Mouse (Mus musculus) hindbrain, embryonic 10.5 days (tissue): ENCODE results near the gene Pcnx2. TPM values are rescaled to one million over a fixed set of nuclear protein-coding genes. Genes with fewer than 3 reads are reported as not detected.
A peak's percentile ranks its signal among the peaks of the same experiment; 100 is the strongest.

Experiments
- DNase-seq: peaks from one replicate; pipeline ENCODE4 v3.0.0-alpha.2; 2017; ENCODE audit warnings: low spot score
- H3K27ac ChIP-seq: fragments of 300-500 bp; sonication (generic); 2 replicates; pipeline ENCODE4 v1.5.1; 2016; ENCODE audit warnings: mild to moderate bottlenecking, moderate library complexity
- H3K27me3 ChIP-seq: fragments of 300-500 bp; sonication (generic); 2 replicates; pipeline ENCODE4 v1.6.1; 2016; ENCODE audit warnings: mild to moderate bottlenecking; ENCODE audit not compliant: poor library complexity, insufficient read depth, severe bottlenecking
- H3K36me3 ChIP-seq: fragments of 300-500 bp; sonication (generic); 2 replicates; pipeline ENCODE4 v1.6.1; 2016; ENCODE audit warnings: mild to moderate bottlenecking, moderate library complexity
- H3K4me1 ChIP-seq: fragments of 300-500 bp; sonication (generic); replicated peaks from 2 replicates; pipeline ENCODE4 v1.6.1; 2016; ENCODE audit warnings: mild to moderate bottlenecking
- H3K4me3 ChIP-seq: fragments of 300-500 bp; sonication (generic); 2 replicates; pipeline ENCODE4 v1.5.1; 2016; ENCODE audit warnings: mild to moderate bottlenecking, moderate library complexity
- H3K9me3 ChIP-seq: fragments of 300-500 bp; sonication (generic); 2 replicates; pipeline ENCODE4 v1.6.1; 2016; ENCODE audit warnings: mild to moderate bottlenecking, moderate library complexity
- WGBS: fragments of 180-500 bp; shearing (Covaris S2); methylation state at CpG from one replicate; pipeline ENCODE4 v1.1.7; 2016; 5-methylcytosine and 5-hydroxymethylcytosine counted together
- polyA plus RNA-seq: library from polyadenylated mRNA; unstranded; fragments of >200 nt; fragmentation: Nextera tagmentation; extraction: Ambion mirVana; gene quantifications from 2 replicates; pipeline ENCODE4 v1.2.1, GENCODE M21; 2016

Gene Pcnx2
- polyA plus RNA-seq, 1 experiment from 2014 or later = 0.52 TPM

GRCm38 (mm10) chr8:125845281-125845680 lies 52.8 kb downstream of the Pcnx2 start:
- Histone ChIP-seq H3K27me3 (no peaks in the 10 kb centered on the region), H3K4me1 (peaks cover 25% of the 10 kb centered on the region), H3K27ac (no peak overlapping the region), H3K36me3 (no peaks in the 10 kb centered on the region), H3K9me3 (no peaks in the 10 kb centered on the region), H3K4me3 (no peak overlapping the region)
- no peak for DNase-seq
- 95% methylated on average over 16 of the region's 16 CpGs for WGBS

DNA sequence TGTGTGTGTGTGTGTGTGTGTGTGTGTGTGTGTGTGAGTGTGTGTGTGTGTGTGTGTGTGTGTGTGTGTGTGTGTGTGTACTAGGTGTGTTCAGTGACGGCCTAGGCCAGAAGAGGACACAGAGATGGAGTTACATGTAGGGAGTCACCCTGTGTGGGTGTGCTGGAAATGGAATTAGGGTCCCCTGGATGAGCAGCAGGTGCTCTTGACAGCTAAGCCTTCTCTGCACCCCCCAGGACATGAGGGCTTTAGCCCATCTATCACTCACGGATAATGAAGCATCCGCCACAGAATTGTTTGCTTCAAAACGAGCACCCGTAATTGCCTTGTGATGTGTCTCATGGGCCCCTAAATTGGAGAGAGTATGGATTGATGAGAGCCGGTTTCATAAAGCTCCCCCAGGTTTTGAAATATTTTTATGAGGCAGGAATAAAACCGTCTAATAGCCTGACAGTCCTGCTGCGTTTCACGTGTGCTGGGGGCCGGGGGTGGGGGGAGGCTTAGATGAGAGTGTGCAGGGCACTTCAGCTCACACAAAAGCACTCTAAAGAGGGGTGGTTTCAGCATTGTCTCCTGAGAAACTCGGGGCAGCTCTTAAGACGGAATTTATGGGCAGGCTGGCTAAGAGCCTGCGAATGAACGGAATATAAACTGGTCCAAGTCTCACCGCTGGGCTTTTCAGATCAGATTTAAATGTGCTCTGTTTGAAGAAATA lies 54.8 kb downstream of the Pcnx2 start:
- Histone ChIP-seq H3K4me3 (no peak overlapping the region), H3K27me3 (no peaks in the 10 kb centered on the region; the same call in 1 of the 2 replicates), H3K9me3 (no peaks in the 10 kb centered on the region), H3K27ac (0 out of 2 replicates have a peak overlapping the region, but pooled peaks have one; percentile 43), H3K4me1 (peaks cover 28% of the 10 kb centered on the region), H3K36me3 (no peaks in the 10 kb centered on the region)
- WGBS = 62% methylated on average over 15 of the region's 15 CpGs
- no peak for DNase-seq

DNA sequence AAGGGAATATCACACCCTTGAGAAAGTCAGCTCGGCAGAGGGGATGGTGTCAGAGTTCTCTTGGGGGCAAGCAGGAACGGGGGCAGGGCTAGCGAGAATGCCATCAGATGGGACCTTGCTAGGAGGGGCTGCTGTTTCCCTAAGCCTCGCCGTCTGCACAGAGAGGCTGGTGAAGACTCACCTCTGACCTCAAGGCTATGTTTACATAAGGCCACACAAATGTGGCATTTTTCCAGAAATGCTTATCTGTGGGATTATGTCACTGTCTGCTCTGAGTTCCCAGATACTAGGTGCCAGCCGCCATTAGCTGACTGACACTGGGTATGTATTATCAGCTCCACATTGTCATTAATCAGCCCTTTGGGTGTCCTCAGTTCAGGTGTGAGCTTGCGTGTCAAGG lies 56.0 kb downstream of the Pcnx2 start:
- 58% methylated on average over 7 of the region's 7 CpGs for WGBS
- Histone ChIP-seq H3K27me3 (no peaks in the 10 kb centered on the region; the same call in 1 of the 2 replicates), H3K9me3 (no peaks in the 10 kb centered on the region), H3K4me1 (peaks cover 23% of the 10 kb centered on the region), H3K4me3 (no peak overlapping the region), H3K27ac (0 out of 2 replicates have a peak overlapping the region, but pooled peaks have one; percentile 5), H3K36me3 (no peaks in the 10 kb centered on the region)
- DNase-seq = no peak

DNA sequence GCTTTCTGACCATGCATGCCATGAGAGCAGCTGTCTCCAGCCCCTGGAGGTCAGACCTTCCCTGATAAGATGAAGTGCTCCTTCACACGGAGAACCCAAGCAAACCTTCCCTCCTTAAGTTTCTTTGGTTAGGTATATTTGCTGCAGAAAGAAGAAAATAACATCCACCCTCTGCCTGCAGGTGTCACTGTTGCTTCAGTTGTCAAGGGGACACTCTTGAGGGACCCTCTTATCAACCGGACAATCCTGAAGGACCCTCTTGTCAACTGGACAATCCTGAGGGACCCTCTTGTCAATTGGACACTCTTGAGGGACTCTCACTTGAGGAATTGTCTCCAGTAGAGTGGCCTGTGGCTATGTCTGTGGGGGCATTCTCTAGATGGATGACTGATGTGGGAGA lies 73.4 kb downstream of the Pcnx2 start:
- DNase-seq = no peak
- H3K4me1 ChIP-seq = peaks cover 19% of the 10 kb centered on the region
- 47% methylated on average over 2 of the region's 2 CpGs for WGBS

DNA sequence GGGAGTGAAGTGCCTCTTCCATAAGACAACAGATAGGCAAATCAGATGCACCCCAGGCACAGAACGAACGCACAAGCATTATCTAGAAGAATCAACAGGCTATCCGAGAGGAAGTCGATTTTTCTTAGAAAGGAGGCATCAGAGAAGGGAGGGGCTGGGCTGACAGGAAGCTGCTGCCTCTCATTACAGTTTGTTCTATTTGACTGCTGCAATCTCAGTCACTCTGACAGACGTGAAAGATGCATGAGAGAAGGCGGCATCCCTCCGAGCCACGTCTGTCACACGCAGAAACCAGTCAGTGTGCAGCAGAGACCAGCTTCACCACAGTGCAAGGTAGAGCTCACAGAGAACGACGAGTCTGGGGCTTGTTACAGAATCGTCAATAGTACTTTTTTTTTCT lies 74.4 kb downstream of the Pcnx2 start:
- Histone ChIP-seq H3K36me3 (no peaks in the 10 kb centered on the region), H3K4me3 (no peak overlapping the region), H3K9me3 (no peaks in the 10 kb centered on the region), H3K27me3 (no peaks in the 10 kb centered on the region), H3K4me1 (peaks cover 22% of the 10 kb centered on the region), H3K27ac (no peak overlapping the region; the same call in 1 of the 2 replicates)
- WGBS = 74% methylated on average over 12 of the region's 12 CpGs
- DNase-seq = no peak

More for the DNA sequence above, 73.4 kb downstream of the Pcnx2 start:
- no peak overlapping the region for H3K4me3 ChIP-seq
- no peak overlapping the region for H3K27ac ChIP-seq
- H3K27me3 ChIP-seq = no peaks in the 10 kb centered on the region
- H3K9me3 ChIP-seq = no peaks in the 10 kb centered on the region
- H3K36me3 ChIP-seq = no peaks in the 10 kb centered on the region

- Histone ChIP-seq H3K9me3 (no peaks in the 10 kb centered on the region), H3K36me3 (no peaks in the 10 kb centered on the region), H3K27me3 (no peaks in the 10 kb centered on the region), H3K4me1 (peaks cover 19% of the 10 kb centered on the region), H3K27ac (no peak overlapping the region), H3K4me3 (no peak overlapping the region)
- no peak for DNase-seq
- 91% methylated on average over 14 of the region's 14 CpGs for WGBS
These were observed 76.1 kb downstream of the Pcnx2 start for GRCm38 (mm10) chr8:125822065-125822464.

DNA sequence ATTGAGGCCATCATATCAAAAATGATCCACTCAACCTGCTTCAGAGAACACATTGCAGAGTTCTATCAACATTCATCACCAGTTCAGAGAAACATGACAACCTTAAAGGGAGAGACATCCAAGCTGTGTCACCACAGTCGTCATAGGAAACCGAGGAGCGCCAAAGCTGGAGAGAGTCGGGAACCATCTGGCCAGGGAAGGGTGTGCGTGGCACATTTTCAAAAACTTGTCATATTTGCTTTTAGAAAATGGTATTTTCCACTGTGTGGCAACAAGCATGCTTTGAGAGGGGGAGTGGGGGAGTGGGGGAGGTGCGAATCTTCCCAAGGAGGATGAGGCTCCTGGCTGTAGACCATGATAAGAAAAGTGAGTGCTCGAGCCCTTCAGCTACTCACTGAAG lies 78.3 kb downstream of the Pcnx2 start:
- Histone ChIP-seq H3K4me3 (no peak overlapping the region), H3K4me1 (peaks cover 13% of the 10 kb centered on the region; the same call in 1 of the 2 replicates), H3K27me3 (no peaks in the 10 kb centered on the region), H3K36me3 (no peaks in the 10 kb centered on the region), H3K9me3 (no peaks in the 10 kb centered on the region; the same call in 1 of the 2 replicates), H3K27ac (no peak overlapping the region)
- DNase-seq = no peak
- 88% methylated on average over 7 of the region's 7 CpGs for WGBS

- 77% methylated on average over 9 of the region's 9 CpGs for whole genome bisulfite sequencing
- Histone ChIP-seq H3K36me3 (no peaks in the 10 kb centered on the region), H3K4me1 (peaks cover 12% of the 10 kb centered on the region; the same call in 1 of the 2 replicates), H3K27me3 (no peaks in the 10 kb centered on the region), H3K9me3 (peaks cover 8% of the 10 kb centered on the region; the same call in 1 of the 2 replicates), H3K4me3 (no peak overlapping the region), H3K27ac (0 out of 2 replicates have a peak overlapping the region, but pooled peaks have one; percentile 12)
- DNase-seq = no peak
These were observed 79.3 kb downstream of the Pcnx2 start for GRCm38 (mm10) chr8:125818796-125819195.

- peaks cover 8% of the 10 kb centered on the region; the same call in 1 of the 2 replicates for H3K9me3 ChIP-seq
- no peaks in the 10 kb centered on the region for H3K27me3 ChIP-seq
- 86% methylated on average over 5 of the region's 5 CpGs for WGBS
- H3K4me3 ChIP-seq = no peak overlapping the region
- H3K36me3 ChIP-seq = no peaks in the 10 kb centered on the region
- no peak overlapping the region for H3K27ac ChIP-seq
- no peak for DNase-seq
- H3K4me1 ChIP-seq = 0 out of 2 replicates have a peak, but pooled peaks cover 8% of the 10 kb centered on the region
These were observed 81.4 kb downstream of the Pcnx2 start for GRCm38 (mm10) chr8:125816742-125817141.

GRCm38 (mm10) chr8:125808826-125809225 lies 89.3 kb downstream of the Pcnx2 start:
- Histone ChIP-seq H3K4me1 (no peaks in the 10 kb centered on the region), H3K36me3 (no peaks in the 10 kb centered on the region), H3K27ac (no peak overlapping the region), H3K27me3 (no peaks in the 10 kb centered on the region), H3K9me3 (no peaks in the 10 kb centered on the region), H3K4me3 (no peak overlapping the region)
- 93% methylated on average over 6 of the region's 6 CpGs for WGBS
- DNase-seq = no peak

- H3K9me3 ChIP-seq = no peaks in the 10 kb centered on the region
- H3K4me1 ChIP-seq = no peaks in the 10 kb centered on the region
- no peak overlapping the region for H3K4me3 ChIP-seq
- WGBS = 90% methylated on average over 12 of the region's 12 CpGs
- DNase-seq = no peak
- H3K27me3 ChIP-seq = no peaks in the 10 kb centered on the region
- H3K27ac ChIP-seq = no peak overlapping the region
- H3K36me3 ChIP-seq = no peaks in the 10 kb centered on the region
These were observed 90.2 kb downstream of the Pcnx2 start for GRCm38 (mm10) chr8:125807905-125808310.

GRCm38 (mm10) chr8:125806459-125806858 lies 91.7 kb downstream of the Pcnx2 start:
- H3K4me1 ChIP-seq = no peaks in the 10 kb centered on the region
- WGBS = 84% methylated on average over 12 of the region's 12 CpGs
- H3K27me3 ChIP-seq = no peaks in the 10 kb centered on the region
- H3K27ac ChIP-seq = no peak overlapping the region
- H3K36me3 ChIP-seq = no peaks in the 10 kb centered on the region
- DNase-seq = no peak
- no peaks in the 10 kb centered on the region for H3K9me3 ChIP-seq
- H3K4me3 ChIP-seq = no peak overlapping the region

DNA sequence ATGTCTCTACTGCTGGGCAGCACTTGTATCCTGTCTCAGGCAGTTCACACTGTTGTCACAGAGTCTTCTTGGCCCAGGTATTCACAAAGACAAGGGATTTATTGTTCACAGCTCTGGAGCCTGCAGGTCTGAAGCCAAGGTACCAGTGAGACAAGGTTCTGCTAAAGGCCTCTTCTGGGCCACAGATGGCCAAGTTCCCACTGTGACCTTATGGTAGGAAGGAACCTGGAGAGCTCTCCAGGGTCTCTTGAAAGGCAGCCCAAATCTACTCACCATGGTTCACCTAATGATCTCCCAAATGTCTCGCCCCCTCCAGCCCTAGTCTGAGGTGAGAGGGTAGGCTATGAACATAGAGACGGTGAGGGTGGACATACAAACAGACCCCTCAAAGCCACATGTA lies 101.1 kb downstream of the Pcnx2 start:
- Histone ChIP-seq H3K27ac (no peak overlapping the region), H3K4me1 (no peaks in the 10 kb centered on the region), H3K36me3 (no peaks in the 10 kb centered on the region), H3K4me3 (no peak overlapping the region), H3K27me3 (no peaks in the 10 kb centered on the region), H3K9me3 (no peaks in the 10 kb centered on the region)
- DNase-seq = no peak
- 89% methylated on average over 2 of the region's 2 CpGs for WGBS
